Mouse (Mus musculus) heart, postnatal 0 days (tissue): ENCODE results near the gene Nhsl1. TPM values are rescaled to one million over a fixed set of nuclear protein-coding genes. Genes with fewer than 3 reads are reported as not detected.
A peak's percentile ranks its signal among the peaks of the same experiment; 100 is the strongest.

Source experiments
- ATAC-seq: fragments of 200-750 bp; cut with Nextera tagmentation; 2 replicates; pipeline ENCODE4 v1.8.0; 2017; ENCODE audit warnings: low read depth, moderate number of reproducible peaks, moderate library complexity; ENCODE audit not compliant: insufficient read depth
- DNase-seq: peaks from one replicate; pipeline ENCODE4 v3.0.0-alpha.2; 2016; ENCODE audit warnings: low spot score
- H3K27ac ChIP-seq: fragments of 300-500 bp; sonication (generic); 2 replicates; pipeline ENCODE4 v1.5.1; 2014; ENCODE audit warnings: low read depth, mild to moderate bottlenecking
- H3K27me3 ChIP-seq: fragments of 300-500 bp; sonication (generic); 2 replicates; pipeline ENCODE4 v1.6.1; 2014; ENCODE audit warnings: low read length, mixed read lengths; ENCODE audit not compliant: control insufficient read depth, insufficient read depth
- H3K36me3 ChIP-seq: fragments of 300-500 bp; sonication (generic); replicated peaks from 2 replicates; pipeline ENCODE4 v1.6.1; 2014; ENCODE audit warnings: low read length, mixed read lengths; ENCODE audit not compliant: control insufficient read depth, insufficient read depth
- H3K4me1 ChIP-seq: fragments of 300-500 bp; sonication (generic); 2 replicates; pipeline ENCODE4 v1.6.1; 2014; ENCODE audit warnings: antibody characterized with exemption; ENCODE audit not compliant: control insufficient read depth, insufficient read depth
- H3K4me2 ChIP-seq: fragments of 300-500 bp; sonication (generic); 2 replicates; pipeline ENCODE4 v1.6.1; 2014; ENCODE audit warnings: low read depth, mild to moderate bottlenecking, low read length, moderate library complexity
- H3K4me3 ChIP-seq: fragments of 300-500 bp; sonication (generic); 2 replicates; pipeline ENCODE4 v1.5.1; 2014; ENCODE audit warnings: low read depth, low read length
- H3K9ac ChIP-seq: fragments of 300-500 bp; sonication (generic); replicated peaks from 2 replicates; pipeline ENCODE4 v1.6.1; 2014; ENCODE audit warnings: low read depth, low read length, mixed read lengths
- H3K9me3 ChIP-seq: fragments of 300-500 bp; sonication (generic); replicated peaks from 2 replicates; pipeline ENCODE4 v1.6.1; 2016; ENCODE audit warnings: low read length; ENCODE audit not compliant: control insufficient read depth
- CTCF ChIP-seq: IDR thresholded peaks from 2 replicates; pipeline ENCODE4 v1.5.1; 2016; ENCODE audit warnings: antibody characterized with exemption, control low read depth, low read depth
- EP300 ChIP-seq: IDR thresholded peaks from 2 replicates; pipeline ENCODE4 v1.6.1; 2016; ENCODE audit warnings: antibody characterized with exemption, low read depth
- WGBS: fragments of 180-500 bp; shearing (Covaris S2); extraction: QIAGEN DNeasy Blood & Tissue Kit; methylation state at CpG from one replicate; pipeline ENCODE4 v1.1.7; 2014; 5-methylcytosine and 5-hydroxymethylcytosine counted together
- polyA plus RNA-seq: library from polyadenylated mRNA; unstranded; fragments of >200 nt; fragmentation: Nextera tagmentation; extraction: Ambion mirVana; gene quantifications from 2 replicates; pipeline ENCODE4 v1.2.1, GENCODE M21; 2015
- total RNA-seq: library from RNA; depleted of rRNA; stranded (reverse); fragments of >200 nt; gene quantifications from 2 replicates; pipeline ENCODE4 v1.2.3, GENCODE M21; 2014; ENCODE audit warnings: low replicate concordance

Nhsl1 gene
- total and polyA plus RNA-seq, 2 experiments from 2014 or later: 8.8 to 20.1 TPM

DNA sequence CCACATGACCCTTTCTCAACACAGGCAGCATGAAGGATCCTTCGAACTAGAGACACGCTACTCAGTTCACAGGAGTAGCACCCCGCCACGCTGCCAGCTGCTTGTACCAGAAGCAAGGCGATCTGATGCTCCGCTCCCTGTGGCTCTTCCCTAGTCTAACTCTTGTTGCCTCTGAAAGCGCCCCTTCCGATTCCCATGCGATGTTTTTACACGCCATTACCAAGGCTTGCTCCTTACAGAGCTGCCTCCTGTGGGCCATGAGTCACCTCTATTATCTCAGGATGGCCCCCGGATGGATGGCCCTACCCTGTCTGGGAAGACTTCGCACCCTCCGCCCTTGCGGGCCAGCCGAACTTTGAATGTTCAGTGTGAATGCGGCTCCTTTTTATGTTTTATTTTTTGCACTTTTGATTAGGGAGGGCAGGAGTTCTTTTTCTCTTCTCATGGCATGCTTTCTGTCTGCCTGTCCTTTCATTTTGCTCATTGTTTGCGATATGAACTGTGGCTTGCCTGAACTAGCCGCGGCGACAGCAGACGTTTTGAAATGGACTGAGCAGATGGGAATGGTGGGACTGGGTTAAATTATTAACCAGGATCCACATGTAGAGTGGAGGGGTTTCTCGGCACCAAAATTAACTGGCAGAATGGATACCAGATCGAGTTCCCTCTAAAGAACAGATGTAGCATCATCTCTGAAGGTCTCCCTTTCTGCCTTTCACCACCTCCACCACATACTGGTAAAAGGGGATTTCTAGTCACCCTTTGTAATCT lies 144.5 kb downstream of the Nhsl1 start:
- DNase-seq (no peak), ATAC-seq (no peak)
- 0 out of 2 replicates have a peak overlapping the region, but pooled peaks have one; percentile 15 for H3K9ac ChIP-seq
- TF ChIP-seq EP300 (no peak), CTCF (no peak)
- H3K4me2 ChIP-seq: peak overlapping the region; percentile 12; the same call in 1 of the 2 replicates
- H3K9me3 ChIP-seq: no peaks in the 10 kb centered on the region
- H3K4me1 ChIP-seq: peaks cover 13% of the 10 kb centered on the region; the same call in 1 of the 2 replicates
- 60% methylated on average over 23 of the region's 23 CpGs for WGBS
- H3K4me3 ChIP-seq: no peak overlapping the region
- no peaks in the 10 kb centered on the region for H3K36me3 ChIP-seq
- no peak overlapping the region for H3K27ac ChIP-seq
- H3K27me3 ChIP-seq: no peaks in the 10 kb centered on the region

DNA sequence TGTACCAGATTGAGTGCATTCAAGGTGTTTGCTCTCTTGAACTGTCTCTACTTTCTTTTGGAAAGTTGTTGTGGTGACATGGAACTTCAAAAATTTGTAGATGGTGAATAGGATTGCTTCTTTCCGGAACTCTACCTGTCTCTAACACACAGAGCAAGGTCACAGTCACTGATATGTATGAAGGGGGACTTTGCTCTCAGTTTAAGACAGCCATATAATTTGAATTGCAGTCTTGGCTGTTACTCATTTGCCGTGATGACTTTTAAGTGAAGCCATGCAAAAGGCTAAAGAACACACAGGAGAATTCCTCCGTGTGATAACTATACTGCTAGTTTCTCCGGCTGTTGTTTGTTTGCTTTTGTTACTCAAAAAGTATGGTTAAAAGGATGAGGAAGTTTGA lies 149.6 kb downstream of the Nhsl1 start:
- TF ChIP-seq CTCF: no peak
- no peak for TF ChIP-seq EP300
- WGBS: 45% methylated on average over 4 of the region's 4 CpGs
- no peak overlapping the region for H3K4me2 ChIP-seq

DNA sequence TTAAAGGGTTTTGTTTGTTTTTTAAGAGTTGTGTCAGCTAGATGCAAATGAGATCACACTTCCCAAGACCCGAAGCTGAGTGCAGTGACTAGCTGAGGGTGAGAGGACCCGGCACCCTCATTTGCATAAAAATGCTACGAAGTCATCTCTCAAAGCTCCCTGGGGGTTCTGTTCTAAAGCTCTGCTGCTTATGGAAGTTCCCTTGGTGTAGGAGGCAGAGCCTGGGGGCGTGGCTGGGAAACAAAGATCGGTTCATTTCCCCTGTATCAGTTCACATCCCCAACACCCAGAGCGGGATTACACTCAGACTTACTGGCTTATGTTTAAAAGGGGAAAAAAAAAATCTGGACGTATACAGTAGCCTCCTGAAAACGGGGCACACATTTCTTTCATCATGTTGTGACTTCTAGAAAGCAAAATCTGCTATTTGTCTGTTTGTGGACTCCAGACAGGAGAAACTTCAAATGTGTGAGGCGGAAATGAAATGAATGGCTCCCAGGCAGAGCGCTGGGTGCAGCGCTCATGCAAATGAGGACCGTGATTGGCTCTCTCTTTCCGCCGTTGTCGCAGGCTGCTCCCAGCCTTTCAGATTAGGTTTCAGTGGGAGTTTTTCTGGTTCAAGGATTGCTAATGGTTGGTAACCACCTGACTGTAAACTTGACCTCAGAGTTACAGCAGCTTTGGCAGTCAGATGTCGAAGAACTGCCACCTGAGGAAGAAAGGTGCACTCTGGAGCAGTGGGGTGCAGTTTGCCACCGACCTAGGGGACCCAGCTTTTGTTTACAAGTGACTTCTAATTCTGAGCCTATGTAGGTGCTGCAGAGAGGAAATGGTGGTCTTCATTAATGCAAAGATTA lies 150.7 kb downstream of the Nhsl1 start:
- no peak for TF ChIP-seq EP300
- no peak for TF ChIP-seq CTCF
- peak overlapping the region; percentile 8 for H3K4me3 ChIP-seq
- no peaks in the 10 kb centered on the region for H3K9me3 ChIP-seq
- no peak overlapping the region for H3K9ac ChIP-seq
- ATAC-seq (peak; percentile 80; the same call in 1 of the 2 replicates), DNase-seq (peak; percentile 23)
- peaks cover 15% of the 10 kb centered on the region for H3K36me3 ChIP-seq
- WGBS: 4% methylated on average over 17 of the region's 17 CpGs
- H3K27ac ChIP-seq: peak overlapping the region; percentile 12
- H3K27me3 ChIP-seq: no peaks in the 10 kb centered on the region
- H3K4me2 ChIP-seq: peak overlapping the region; percentile 55
- peaks cover 13% of the 10 kb centered on the region for H3K4me1 ChIP-seq

More for the DNA sequence above, 149.6 kb downstream of the Nhsl1 start:
- no peak for ATAC-seq
- Histone ChIP-seq H3K27ac (no peak overlapping the region), H3K9me3 (no peaks in the 10 kb centered on the region), H3K36me3 (peaks cover 10% of the 10 kb centered on the region), H3K9ac (no peak overlapping the region), H3K27me3 (no peaks in the 10 kb centered on the region), H3K4me3 (no peak overlapping the region), H3K4me1 (peaks cover 14% of the 10 kb centered on the region)
- no peak for DNase-seq

DNA sequence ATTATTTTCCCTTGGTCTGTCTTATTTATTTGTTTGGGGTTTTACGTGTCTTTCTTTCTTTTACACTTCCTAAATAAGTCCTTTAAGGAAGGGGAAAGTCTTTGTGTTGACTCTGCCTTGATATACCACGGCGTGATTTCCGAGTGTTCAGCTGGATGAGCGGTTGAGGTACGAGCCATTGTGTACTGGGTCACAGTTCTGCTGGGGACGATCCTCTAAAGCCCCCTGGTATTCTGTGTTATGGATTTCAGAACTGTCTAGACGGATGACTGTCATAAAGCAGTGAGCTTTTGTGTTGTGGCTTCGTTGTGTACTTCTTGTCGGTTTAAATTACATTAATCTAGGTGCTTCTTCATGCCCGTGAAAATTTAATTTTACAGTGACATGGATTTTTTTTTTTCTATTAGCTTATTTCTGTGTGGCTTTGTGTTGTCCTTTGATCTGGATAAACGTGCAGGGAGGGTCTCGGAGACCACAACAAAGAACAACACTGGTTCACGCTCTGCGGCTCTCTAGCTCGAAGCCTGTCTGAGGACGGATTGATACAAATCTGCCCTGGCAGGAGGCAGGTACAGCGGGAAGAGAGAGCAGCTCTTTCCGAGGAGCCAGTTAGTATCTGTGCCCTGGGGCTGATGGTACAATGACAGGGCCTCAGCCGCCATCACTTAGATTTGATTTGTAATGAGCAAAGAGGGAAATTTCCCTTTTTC lies 151.7 kb downstream of the Nhsl1 start:
- no peak overlapping the region for H3K4me2 ChIP-seq
- H3K27me3 ChIP-seq: no peaks in the 10 kb centered on the region
- H3K36me3 ChIP-seq: peaks cover 15% of the 10 kb centered on the region
- ATAC-seq (no peak), DNase-seq (no peak)
- H3K4me1 ChIP-seq: peaks cover 20% of the 10 kb centered on the region
- no peak overlapping the region for H3K27ac ChIP-seq
- WGBS: 74% methylated on average over 20 of the region's 20 CpGs
- TF ChIP-seq CTCF: no peak
- TF ChIP-seq EP300: no peak
- H3K9ac ChIP-seq: no peak overlapping the region
- no peaks in the 10 kb centered on the region for H3K9me3 ChIP-seq
- no peak overlapping the region for H3K4me3 ChIP-seq

DNA sequence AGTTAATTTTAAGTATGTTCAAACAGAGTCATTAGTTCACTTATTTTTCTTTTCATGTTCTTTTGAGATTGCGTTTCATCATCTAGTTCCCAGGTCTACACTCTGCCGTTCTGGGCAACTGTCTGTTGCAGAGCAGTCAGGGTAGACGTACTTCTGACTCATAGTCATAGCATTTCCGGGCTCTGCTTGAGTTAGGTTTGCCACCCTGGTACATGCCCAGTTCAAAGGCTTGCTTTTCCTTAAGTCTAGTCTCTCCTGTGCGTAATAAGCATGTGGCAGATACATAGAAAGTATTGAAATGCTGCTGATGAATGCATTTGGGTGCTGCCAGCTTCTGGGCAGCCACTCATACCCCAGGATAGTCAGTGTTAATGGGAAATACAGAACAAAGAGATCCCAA lies 152.9 kb downstream of the Nhsl1 start:
- peaks cover 20% of the 10 kb centered on the region for H3K4me1 ChIP-seq
- no peaks in the 10 kb centered on the region for H3K27me3 ChIP-seq
- no peak for DNase-seq
- WGBS: 81% methylated on average over 5 of the region's 5 CpGs
- H3K4me3 ChIP-seq: no peak overlapping the region
- H3K36me3 ChIP-seq: peaks cover 15% of the 10 kb centered on the region
- ATAC-seq: no peak
- H3K4me2 ChIP-seq: no peak overlapping the region
- H3K9me3 ChIP-seq: no peaks in the 10 kb centered on the region
- H3K9ac ChIP-seq: no peak overlapping the region
- TF ChIP-seq EP300 (no peak), CTCF (no peak)
- no peak overlapping the region for H3K27ac ChIP-seq
